Comparison of ENCODE assay signal across 29 mouse cellular contexts in the genomic region with DNA sequence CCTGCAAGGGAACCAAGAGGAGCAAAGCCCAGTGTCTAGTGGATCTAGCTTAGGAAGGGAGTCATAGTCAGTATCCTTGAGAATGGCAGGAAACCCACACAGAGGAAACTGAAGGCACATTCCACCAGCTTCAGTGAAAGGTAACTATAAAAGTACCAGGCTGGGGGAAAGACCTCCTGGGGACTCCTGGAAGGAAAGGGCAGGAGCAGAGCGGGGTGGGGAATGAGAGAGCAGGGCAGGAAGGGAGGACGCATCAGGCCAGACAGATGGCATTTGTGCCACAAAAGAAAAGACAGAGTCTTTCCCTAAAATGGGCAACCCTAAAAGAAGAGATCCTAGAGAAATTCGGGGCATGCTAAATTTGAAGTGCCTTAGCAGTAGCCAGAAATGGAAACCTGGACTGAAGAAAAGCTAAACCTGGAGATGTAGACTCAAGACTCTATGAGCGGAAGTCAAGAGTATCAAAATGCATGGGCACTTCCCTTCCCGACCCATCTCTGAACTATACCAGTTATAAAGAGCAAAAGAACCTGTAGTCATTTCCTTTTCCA. TPM values are rescaled to one million over a fixed set of nuclear protein-coding genes. Genes with fewer than 3 reads are reported as not detected.
DNase-seq lines count a peak whose midpoint lies in the region; ATAC-seq and TF ChIP-seq lines count a peak whose summit lies in the region.
"Had no signal": no experiment of that assay in that cellular context is flagged by ENCODE, and none has a peak within 500 bp of the region (broad histone marks: within the 10 kb centered on the region; RNA-seq: fewer than 3 reads in every experiment).

No protein-coding gene starts in this region.

- 0 out of 2 replicates have a peak overlapping the region, but pooled peaks have one; percentile 4 for H3K27ac ChIP-seq in intestine, embryonic 16.5 days (ENCODE audit: low read length)
- no peak overlapping the region for H3K27ac ChIP-seq in intestine, postnatal 0 days (ENCODE audit: low read depth, low read length)
- peak overlapping the region; percentile 23; the same call in 1 of the 2 replicates for H3K27ac ChIP-seq in neural tube, embryonic 13.5 days (replicated peaks)
- H3K27ac ChIP-seq: heart, adult 2 months; limb, embryonic 12.5 days; liver, embryonic 12.5 days; midbrain, embryonic 13.5 days; neural tube, embryonic 15.5 days had no signal

- no peak for TF ChIP-seq CTCF in intestine, postnatal 0 days (IDR thresholded peaks at IDR 0.05; ENCODE audit: low read depth)

- H3K27me3 ChIP-seq in intestine, embryonic 16.5 days (replicated peaks; ENCODE audit: control insufficient read depth, insufficient read depth, low read length): no peaks in the 10 kb centered on the region
- H3K27me3 ChIP-seq in intestine, postnatal 0 days (replicated peaks; ENCODE audit: control insufficient read depth, insufficient read depth, low read length): no peaks in the 10 kb centered on the region
- no peaks in the 10 kb centered on the region for H3K27me3 ChIP-seq in neural tube, embryonic 13.5 days
- H3K27me3 ChIP-seq: heart, embryonic 13.5 days; limb, embryonic 12.5 days; liver, embryonic 12.5 days; midbrain, embryonic 13.5 days; neural tube, embryonic 15.5 days had no signal

- no peak overlapping the region for H3K4me3 ChIP-seq in intestine, embryonic 16.5 days (ENCODE audit: low read length)
- H3K4me3 ChIP-seq in intestine, postnatal 0 days (ENCODE audit: low read depth, low read length): no peak overlapping the region
- H3K4me3 ChIP-seq in neural tube, embryonic 13.5 days: no peak overlapping the region
- H3K4me3 ChIP-seq: erythroblast, embryonic 14.5 days; heart, adult 2 months; heart, embryonic 13.5 days; limb, embryonic 12.5 days; liver, embryonic 12.5 days; midbrain, embryonic 13.5 days; neural tube, embryonic 15.5 days had no signal

- H3K9me3 ChIP-seq in intestine, embryonic 16.5 days (ENCODE audit: control insufficient read depth, low read length): no peaks in the 10 kb centered on the region
- H3K9me3 ChIP-seq in intestine, postnatal 0 days (ENCODE audit: control insufficient read depth): no peaks in the 10 kb centered on the region
- H3K9me3 ChIP-seq in neural tube, embryonic 13.5 days: no peaks in the 10 kb centered on the region
- H3K9me3 ChIP-seq: heart, embryonic 13.5 days; limb, embryonic 12.5 days; liver, embryonic 12.5 days; midbrain, embryonic 13.5 days; neural tube, embryonic 15.5 days had no signal

- no peak overlapping the region for H3K4me2 ChIP-seq in intestine, embryonic 16.5 days (ENCODE audit: low read depth, low read length)
- no peak overlapping the region for H3K4me2 ChIP-seq in intestine, postnatal 0 days (replicated peaks; ENCODE audit: low read depth)
- no peak overlapping the region for H3K4me2 ChIP-seq in neural tube, embryonic 13.5 days
- H3K4me2 ChIP-seq: heart, embryonic 13.5 days; limb, embryonic 12.5 days; liver, embryonic 12.5 days; midbrain, embryonic 13.5 days; neural tube, embryonic 15.5 days had no signal

- intact Hi-C loops in heart, postnatal 36 days (cut with DNase I): no loop called here

- WGBS in intestine, embryonic 16.5 days: 82% methylated on average over 5 of the region's 5 CpGs
- WGBS in intestine, postnatal 0 days: 89% methylated on average over 5 of the region's 5 CpGs
- 77% methylated on average over 5 of the region's 5 CpGs for WGBS in neural tube, embryonic 13.5 days

- no peak for ATAC-seq in intestine, embryonic 16.5 days
- ATAC-seq in intestine, postnatal 0 days: no peak
- ATAC-seq in neural tube, embryonic 13.5 days (ENCODE audit: low read depth): no peak
- ATAC-seq: forebrain, embryonic 16.5 days; hindbrain, embryonic 16.5 days; liver, embryonic 12.5 days; liver, postnatal 0 days; midbrain, embryonic 13.5 days had no signal

- H3K4me1 ChIP-seq in intestine, embryonic 16.5 days (ENCODE audit: control insufficient read depth, insufficient read depth, low read length): peaks cover 22% of the 10 kb centered on the region
- 0 out of 2 replicates have a peak, but pooled peaks cover 4% of the 10 kb centered on the region for H3K4me1 ChIP-seq in intestine, postnatal 0 days (replicated peaks; ENCODE audit: control insufficient read depth, insufficient read depth, low read length)
- H3K4me1 ChIP-seq in neural tube, embryonic 13.5 days (replicated peaks): peaks cover 48% of the 10 kb centered on the region

- H3K9ac ChIP-seq in intestine, embryonic 16.5 days (ENCODE audit: low read depth, low read length): no peak overlapping the region
- no peak overlapping the region for H3K9ac ChIP-seq in intestine, postnatal 0 days (ENCODE audit: low read depth, low read length)
- no peak overlapping the region for H3K9ac ChIP-seq in neural tube, embryonic 13.5 days
- H3K9ac ChIP-seq: heart, embryonic 13.5 days; limb, embryonic 12.5 days; liver, embryonic 12.5 days; liver, postnatal 0 days; midbrain, embryonic 13.5 days; neural tube, embryonic 15.5 days had no signal

- DNase-seq in heart, adult 11 months: peak; percentile 82
- no peak for DNase-seq in heart, postnatal 36 days
- DNase-seq in neural tube, embryonic 10.5 days (ENCODE audit: extremely low spot score, low spot score): no peak
- no peak for DNase-seq in testis, postnatal 10 days (ENCODE audit: low spot score)
- DNase-seq: adrenal gland, postnatal 36 days; B cell, adult 2 months; cerebellum, adult 9-11 months; gastrocnemius, postnatal 14 days; heart, adult 2 months; kidney, adult 9 months; kidney, postnatal 14 days; layer of hippocampus, adult 9-11 months; liver, postnatal 0 days; lung, postnatal 36 days; retina, postnatal 1 day; spleen, adult 18-20 months; thymus, adult 2 months; thymus, postnatal 36 days had no signal

- no peaks in the 10 kb centered on the region for H3K36me3 ChIP-seq in intestine, embryonic 16.5 days (ENCODE audit: control insufficient read depth, insufficient read depth, low read length)
- no peaks in the 10 kb centered on the region for H3K36me3 ChIP-seq in intestine, postnatal 0 days (ENCODE audit: control insufficient read depth, insufficient read depth)
- H3K36me3 ChIP-seq in neural tube, embryonic 13.5 days: no peaks in the 10 kb centered on the region
- H3K36me3 ChIP-seq: heart, embryonic 13.5 days; limb, embryonic 12.5 days; liver, embryonic 12.5 days; midbrain, embryonic 13.5 days; neural tube, embryonic 15.5 days had no signal

RNA-seq across cellular contexts. Expression of a gene that starts 55.3 kb away (rescaled TPM):
- total RNA-seq in heart, postnatal 36 days (2021): 10 to 100 TPM; 32.4 to 32.8 TPM
- polyA plus RNA-seq in intestine, embryonic 16.5 days (2015; fragmentation: Nextera tagmentation; extraction: Ambion mirVana): 6.3 and 7.4 TPM in 2 replicates
- polyA plus RNA-seq in intestine, postnatal 0 days (2015; fragmentation: Nextera tagmentation; extraction: Ambion mirVana): 7.3 and 9.2 TPM in 2 replicates
- polyA plus RNA-seq in neural tube, embryonic 13.5 days (2015; fragmentation: Nextera tagmentation; extraction: Ambion mirVana): 19.6 and 19.8 TPM in 2 replicates
